Mouse (Mus musculus): ENCODE measurements at regions not wholly inside any gene's neighbourhood (a gene's known extent, or its start where the extent isn't known, plus 50 kb on each side); places are given as distances from the start of the nearest gene placed in this dataset.

DNA sequence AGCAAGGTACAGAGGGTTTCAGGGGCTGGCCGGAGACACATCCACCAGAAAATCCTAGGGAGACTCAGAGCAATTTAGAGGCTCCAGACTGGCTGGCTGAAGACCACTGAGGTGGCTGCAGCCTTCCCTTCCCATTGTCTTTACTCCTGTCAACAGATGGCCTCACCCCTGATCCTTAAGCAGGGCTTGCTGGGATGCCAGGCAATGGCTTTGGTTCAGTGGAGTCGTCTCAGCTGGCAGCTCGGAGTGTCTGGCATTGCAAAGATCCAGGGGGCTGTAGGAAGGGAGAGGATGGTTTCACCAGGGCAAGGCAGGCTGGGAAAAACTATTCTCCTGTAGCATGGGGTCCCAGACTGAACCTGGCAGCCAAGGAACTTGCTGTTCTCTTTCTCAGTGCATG, 395.8 kb downstream of the Tshz3 start:
- no peak for DNase-seq (ENCODE audit: low spot score in 2 of 2)

DNA sequence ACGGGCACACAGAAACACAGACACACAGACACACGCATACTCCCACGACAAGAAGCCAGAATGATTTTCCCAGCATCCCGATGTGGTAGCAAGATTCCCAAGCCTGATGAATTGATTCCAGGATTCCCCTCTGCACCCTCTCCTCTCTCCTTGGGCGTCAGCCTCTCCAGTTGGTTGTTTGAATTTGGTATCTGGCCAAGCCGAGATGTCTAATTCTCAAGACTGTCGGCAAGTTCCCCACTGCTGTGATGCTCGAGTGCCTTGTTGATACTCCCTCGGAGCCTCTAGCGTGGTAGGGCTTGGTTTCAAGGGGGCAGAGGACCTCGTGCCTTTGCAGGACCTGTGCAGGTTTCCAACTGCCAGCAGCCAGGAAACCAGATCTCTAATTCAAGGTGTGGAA, 397.9 kb downstream of the Tshz3 start:
- DNase-seq (ENCODE audit: low spot score in 2 of 2), result no peak

DNA sequence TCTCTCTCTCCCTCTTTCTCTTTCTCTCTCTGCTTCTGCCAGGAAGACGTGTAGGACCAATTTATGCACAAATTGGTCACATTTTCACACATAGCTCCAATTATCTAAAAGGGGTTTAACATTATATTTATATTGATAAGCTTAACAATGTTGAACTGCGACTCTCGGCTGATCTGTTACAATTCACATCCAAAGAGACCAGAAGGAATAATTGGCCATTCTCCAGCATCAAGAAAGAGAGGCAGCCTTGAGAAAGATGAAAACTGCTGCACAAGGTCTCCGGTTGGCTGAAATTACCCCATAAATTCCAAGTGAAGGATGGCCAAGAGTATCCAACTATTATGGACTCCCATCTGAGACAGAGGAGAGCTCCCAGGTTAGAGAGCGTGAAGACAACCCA, 398.4 kb downstream of the Tshz3 start:
- no peak for DNase-seq (ENCODE audit: low spot score in 2 of 2)

DNA sequence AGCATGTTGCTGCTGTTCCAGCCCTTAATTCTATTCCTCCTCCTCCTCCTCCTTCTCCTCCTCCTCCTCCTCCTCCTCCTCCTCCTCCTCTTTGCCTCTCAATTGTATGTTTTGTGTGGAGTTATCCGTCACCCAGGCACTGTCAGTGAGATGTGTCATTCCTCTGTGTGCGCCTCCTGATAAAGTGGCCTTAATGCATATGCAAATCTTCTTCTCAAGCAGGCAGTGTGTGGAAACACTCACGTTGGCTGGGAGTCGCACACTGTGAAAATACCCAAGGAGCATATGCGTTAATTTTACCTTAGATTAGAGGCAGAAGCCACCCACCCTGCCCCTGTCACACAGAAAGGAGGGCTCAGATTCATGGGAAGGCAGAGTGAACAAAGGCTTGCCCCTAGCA, 401.0 kb downstream of the Tshz3 start:
- no peak for DNase-seq (ENCODE audit: low spot score in 2 of 2)

DNA sequence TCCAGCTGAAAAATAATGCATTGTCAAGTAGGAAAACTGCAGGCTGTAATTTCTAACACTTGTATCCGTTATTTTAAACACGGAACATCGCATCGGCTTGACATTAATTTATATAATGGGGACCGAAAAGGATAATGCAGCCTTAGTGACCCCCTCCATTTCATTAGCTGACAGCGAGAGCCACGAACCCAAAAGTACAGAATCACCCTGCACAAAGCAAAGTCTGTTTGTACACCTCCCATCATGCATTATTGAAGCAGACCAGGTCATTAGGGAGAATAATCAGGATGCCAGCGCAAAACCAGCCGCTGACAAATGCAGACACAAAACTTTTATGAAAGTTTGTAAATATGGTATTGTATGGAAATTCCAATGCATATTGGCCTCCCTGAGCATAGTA, 406.8 kb downstream of the Tshz3 start:
- no peak for DNase-seq (ENCODE audit: low spot score in 2 of 2)

DNA sequence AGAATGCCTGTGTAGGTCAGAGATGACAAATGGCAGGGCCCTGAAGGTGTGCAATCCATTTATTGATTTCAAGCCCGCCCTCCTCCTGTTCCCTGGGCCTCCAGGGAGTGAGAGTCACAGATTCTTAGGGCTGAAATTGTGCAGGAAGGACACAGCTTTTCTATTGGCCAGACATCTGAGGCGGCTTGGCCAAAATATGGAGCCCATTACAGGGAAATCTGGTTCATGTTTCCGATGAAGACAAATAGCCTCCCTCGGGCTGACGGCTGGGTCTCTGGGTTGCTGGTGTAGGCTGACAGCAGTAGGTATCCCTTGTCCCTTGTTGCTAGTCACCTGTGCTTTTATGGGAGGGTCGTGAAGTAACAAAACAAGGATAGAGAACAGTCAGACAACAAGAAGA, 413.2 kb downstream of the Tshz3 start:
- DNase-seq (ENCODE audit: low spot score in 2 of 2), result no peak

DNA sequence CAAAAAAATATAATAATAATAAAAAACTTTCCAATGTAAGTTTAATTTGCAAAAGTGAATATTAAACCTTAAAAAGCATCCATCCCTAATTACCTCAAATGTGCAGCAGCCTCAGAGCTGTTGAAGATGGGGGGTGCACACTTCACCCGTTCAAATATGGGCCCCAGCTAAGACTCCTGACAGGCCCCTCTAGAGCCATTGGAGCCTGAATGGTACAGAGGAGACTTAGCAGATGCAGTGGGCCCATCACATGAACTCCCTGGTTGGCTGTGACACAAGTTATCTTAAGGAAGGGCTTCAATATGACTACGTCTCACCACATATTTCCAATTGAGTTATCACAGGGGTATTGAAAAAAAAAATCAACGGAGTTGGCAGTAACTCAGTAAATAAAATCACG, 422.9 kb downstream of the Tshz3 start:
- DNase-seq (ENCODE audit: low spot score in 2 of 2), result no peak

DNA sequence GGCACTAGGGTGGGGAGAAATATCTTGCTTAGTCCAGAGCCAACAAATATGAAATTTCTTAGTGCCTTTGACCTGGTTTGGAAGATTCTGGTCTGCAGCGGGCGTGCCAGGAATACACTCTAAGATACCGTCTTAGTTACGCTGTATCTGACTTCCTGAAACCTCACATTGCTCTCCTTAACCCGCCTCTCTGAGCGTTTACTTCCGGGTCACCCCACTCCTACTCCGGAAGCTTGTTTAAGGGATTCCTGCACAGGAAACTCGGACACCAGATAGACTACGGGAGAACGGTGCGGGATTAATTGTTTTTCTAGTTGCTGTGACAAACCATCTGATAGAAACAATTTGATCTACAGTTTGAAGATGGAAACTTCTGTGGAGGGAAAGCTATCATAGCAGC, 442.3 kb downstream of the Tshz3 start:
- no peak for DNase-seq (ENCODE audit: low spot score in 2 of 2)

DNA sequence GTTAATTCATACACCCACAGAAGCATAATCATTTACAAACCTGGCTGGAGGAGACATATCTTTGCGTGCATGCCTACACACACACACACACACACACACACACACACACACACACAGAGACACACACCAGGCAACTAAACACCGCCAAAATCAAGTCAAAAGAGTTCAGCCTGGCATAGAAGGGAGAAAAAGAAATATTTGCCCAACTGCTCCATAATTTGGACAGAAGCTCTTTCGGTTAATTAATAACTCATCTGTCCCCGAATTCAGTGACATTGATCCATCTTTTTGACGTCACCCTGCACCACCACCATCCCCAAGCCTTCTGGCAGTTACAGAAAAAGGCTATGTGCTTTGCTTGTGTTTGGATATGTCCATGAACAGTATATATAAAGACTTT, 444.9 kb downstream of the Tshz3 start:
- DNase-seq (ENCODE audit: low spot score in 2 of 2), result no peak

DNA sequence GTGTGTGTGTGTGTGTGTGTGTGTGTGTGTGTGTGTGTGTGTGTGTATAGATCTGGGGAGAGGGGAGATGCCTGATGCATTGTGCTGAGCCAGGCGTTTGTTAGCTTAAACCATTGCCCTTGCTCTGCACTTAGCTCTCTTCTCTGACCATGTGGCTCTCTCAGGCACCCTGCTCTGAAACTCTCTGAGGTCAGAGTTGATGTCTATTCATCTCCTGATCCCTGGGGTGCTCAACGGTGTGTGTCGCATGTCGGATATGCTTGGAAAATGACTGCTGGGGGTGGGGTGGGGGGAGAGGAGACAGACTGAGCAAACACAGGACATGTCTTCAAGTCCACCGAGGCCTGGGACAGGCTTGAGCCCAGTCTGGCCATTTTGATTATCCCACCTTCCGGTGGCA, 446.4 kb downstream of the Tshz3 start:
- DNase-seq (ENCODE audit: low spot score in 2 of 2), result no peak

DNA sequence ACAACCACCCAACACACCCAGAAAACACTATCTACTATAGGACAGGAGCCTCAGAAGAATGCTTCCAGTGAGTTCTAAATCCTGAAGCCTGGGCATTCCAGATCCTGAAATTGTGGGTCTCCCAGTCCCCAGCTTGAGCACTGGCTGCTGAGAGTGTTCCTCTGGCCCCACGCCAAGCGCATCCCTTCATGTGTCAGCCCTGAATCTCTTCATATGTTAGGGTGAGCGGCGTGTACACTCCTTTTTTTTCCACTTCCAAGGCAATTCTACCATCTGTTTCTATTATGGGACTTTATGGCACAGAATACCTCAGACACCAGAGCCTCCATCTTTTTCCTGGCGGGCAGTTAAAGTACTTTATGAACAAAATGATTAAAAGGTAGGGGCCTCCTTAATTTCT, 451.8 kb downstream of the Tshz3 start:
- no peak for DNase-seq (ENCODE audit: low spot score in 2 of 2)

DNA sequence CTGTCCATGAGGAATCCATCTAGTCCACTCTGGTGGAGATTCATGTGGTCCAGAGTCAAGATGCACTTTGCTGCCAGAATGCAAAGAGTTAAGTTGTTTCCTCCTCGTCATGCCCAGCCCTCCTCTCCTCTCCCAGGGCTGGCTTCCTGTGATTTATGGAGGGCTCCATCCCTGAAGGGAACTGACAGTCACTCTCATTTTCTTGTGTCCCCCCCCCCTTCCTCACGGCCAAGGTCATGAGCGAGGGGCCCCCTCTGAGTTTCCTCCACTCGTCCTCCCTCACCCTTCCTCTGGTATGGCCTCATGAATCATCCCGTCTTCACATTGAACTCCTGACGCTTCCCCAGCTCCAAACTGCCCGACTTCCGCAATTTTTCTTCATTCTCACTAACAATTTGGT, 461.9 kb downstream of the Tshz3 start:
- DNase-seq (ENCODE audit: low spot score in 2 of 2), result no peak

DNA sequence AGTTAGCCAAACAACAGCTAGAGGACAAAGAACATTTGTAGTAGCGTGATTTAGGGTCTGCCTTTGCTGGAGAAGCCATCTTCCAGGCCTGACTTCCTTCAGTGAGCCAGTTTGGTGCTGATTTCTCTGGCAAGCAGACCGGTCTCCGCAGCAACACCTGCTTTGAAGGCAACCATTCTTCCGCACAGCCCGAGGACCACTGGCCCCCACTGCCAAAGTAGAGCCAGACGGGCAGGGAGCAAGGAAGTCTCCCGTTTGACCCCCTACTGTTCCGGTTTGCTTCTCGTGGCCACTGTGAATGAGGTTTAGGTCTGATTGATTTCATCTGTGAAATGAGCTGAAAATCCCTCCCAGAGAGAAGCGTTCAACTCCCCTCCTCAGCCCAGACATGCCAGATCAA, 471.0 kb downstream of the Tshz3 start:
- DNase-seq (ENCODE audit: low spot score in 2 of 2), result no peak

DNA sequence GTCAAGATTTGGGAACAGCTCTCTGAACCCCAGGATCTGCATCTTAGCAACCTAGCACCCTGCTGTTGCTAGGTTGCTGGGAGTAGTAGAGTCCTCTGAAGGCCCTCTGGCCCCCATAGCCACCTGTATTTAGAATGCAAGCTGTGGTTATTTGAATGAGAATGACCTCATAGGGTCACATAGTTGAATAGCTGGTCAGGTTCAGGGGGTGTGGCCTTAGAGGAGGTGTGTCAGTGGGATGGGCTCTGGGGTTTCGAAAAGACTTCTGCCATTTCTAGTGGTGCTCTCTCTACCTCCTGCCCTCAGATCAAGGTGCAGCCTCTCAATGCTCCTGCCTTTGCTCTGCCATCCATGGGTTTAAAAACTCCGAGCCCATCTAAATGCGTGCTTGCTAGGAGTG, 477.8 kb downstream of the Tshz3 start:
- no peak for DNase-seq (ENCODE audit: low spot score in 2 of 2)

DNA sequence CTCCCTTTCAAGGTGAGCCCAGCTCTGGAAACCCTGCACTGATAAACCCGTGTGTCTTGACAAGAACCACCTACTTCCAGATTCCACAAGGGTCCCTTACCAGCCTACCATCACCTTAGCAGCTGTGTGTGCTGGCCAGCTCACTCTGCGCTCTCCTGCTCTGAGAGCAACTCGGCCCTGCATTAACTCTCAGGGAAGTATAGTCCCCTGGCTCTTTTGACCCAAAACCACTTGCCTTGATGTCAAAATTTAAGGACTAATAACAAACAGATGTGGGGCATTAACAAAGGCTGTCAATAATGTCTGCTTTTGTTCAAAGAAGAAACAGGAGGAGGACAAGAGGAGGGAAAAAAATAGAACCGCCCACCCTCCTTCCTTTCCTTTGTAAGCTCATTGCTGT, 480.3 kb downstream of the Tshz3 start:
- no peak for DNase-seq (ENCODE audit: low spot score in 2 of 2)

DNA sequence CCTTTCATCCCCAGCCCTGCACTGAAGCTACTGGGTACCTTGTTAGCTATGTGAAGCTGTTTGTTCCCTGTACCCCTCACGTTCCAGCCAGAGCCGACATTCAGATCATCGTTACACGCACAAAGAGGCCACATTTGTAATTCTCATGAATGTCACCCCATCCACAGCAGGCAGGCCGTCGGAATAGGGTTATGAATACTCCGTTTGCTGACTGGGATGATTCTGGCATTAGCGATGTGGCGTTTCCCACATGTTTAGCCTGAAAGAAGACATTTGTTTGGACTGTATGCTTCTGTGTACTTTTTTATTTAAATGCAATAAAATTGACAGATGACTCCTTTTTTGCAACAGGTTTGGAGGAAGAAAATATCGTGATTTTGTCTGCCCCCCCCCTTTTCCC, 482.0 kb downstream of the Tshz3 start:
- DNase-seq (ENCODE audit: low spot score in 2 of 2), result no peak

DNA sequence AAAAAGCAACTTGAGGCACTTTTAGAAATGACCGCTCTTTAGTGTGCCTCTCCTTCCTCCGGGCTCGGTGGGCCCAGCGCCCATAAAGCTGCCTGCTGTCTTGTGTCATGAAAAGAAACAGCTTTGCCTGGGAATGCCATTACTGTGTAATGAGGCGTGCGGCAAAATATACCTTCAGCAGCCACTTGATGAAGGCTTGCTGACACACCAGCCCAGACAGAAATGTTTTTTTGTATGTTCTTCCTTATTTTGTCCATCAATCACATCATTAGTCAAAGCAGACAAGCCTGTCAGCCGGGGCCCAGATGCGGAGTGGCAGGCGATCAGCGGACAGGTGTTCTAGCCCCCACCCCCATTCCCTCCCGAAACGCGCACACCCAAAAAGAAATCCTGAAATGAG, 482.5 kb downstream of the Tshz3 start:
- no peak for DNase-seq (ENCODE audit: low spot score in 2 of 2)

DNA sequence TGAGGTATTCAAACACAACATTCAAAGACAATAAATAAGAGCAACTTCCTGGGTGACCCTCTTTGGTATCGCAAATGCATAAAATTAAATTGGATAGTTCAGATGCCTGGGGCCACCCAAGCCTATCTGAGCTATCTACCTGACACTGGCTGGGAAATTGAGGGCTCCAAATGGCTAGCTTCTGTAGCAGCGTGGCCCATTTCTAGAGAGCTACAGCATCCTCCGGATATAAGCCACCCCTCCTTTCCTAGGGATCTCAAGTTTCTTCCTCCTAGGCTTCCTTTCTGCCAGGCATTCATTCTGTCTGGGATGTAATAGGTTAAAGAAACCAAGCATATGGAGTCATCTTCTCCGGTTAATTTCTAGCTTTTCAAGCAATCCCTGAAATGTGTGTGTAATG, 483.2 kb downstream of the Tshz3 start:
- DNase-seq (ENCODE audit: low spot score in 2 of 2), result no peak

DNA sequence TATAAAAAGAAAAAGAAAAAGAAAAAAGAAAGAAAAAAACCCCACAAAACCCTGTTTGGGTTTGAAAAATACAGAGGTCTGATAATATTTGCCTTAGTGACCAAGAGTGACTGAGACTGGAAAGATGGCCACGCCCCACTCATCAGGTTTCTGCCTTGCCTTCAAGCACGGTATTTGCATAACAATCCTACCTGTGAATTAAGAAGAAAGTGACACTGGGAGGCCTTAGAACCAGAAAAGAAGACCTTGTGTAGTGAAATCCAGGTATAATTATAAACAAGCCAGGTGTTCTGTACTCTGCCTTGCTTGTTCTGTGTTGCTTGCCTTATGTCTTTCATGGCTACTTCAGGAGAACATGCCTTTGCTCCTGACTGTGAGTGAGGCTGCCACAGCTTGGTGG, 494.6 kb downstream of the Tshz3 start:
- DNase-seq (ENCODE audit: low spot score in 2 of 2), result no peak

DNA sequence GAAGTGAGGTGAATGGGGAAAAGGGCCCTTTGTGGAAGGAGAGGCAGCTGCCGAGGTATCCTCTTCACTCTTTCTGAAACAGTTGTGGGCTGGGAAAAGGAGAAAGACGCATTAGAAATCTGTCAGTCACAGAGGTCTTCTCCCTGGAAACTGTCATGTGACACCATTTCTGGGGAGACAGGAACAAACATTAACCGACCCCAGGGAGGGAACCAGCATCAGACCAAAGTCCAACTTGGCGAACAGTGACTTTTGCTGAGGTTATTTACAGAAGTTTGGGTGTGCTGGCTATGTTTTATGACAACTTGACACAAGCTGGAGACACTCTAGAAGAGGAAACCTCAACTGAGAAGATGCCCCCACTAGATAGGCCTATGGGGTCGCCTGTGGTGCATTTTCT, 506.9 kb downstream of the Tshz3 start:
- DNase-seq (ENCODE audit: low spot score in 2 of 2), result no peak

DNA sequence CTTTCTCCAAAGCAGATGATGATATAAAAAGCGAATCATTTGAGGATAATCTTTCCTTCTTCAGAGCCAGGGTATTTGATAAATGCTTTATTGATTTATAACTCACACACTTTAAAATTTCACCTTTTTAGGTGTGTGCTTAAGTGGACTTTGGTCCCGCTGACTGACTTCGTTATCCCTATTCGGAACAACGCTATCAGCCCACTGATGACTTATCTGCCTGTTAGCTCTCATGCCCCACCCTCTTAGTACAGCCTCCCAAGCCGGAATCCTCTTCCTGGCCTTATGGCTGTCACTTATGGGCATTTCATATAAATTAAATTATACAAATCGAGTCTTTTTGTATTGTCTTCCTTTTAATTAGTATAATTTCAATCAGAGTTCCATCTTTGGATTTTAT, 510.4 kb downstream of the Tshz3 start:
- DNase-seq (ENCODE audit: low spot score in 2 of 2), result no peak

DNA sequence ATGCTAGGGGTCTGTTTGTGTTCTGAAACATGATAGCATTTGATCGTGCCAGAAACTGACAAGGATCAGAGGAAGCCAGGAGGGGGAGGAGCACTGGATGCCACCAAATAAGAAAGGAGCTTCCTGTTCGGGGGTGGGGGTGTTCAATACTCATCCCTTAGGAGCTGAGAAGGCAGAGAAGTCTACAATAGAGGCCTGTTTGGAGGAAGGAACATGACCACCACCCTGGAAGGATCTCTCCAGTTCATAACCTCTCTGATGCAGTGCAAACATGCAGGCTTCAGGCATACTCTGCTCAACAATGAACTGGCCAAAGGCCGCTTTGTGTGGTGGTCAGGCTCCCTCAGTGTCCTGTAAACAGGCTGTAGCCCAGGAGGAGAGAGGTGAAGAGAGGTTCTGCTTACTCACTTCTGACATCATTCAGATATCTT, 515.8 kb downstream of the Tshz3 start:
- no peak for DNase-seq (ENCODE audit: low spot score in 2 of 2)

DNA sequence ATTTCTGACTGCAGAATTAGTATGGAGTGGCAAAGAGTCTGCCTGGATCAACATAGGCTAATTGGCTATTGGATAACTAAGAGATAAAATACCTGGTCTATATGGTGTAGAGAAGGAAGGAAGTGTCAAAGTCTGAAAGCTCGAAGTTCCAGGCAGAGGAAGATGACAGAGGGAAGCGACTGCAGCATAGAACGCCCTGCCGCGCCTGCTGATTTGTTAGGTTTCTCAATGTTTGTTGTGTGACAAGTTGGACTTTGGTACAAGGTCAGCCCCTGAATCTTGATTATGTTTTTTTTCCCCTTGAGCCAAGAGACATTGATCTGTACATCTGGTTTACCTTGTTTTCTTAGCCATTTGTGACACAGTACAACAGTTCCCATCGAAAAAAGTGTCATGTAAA, 517.6 kb downstream of the Tshz3 start:
- no peak for DNase-seq (ENCODE audit: low spot score in 2 of 2)

DNA sequence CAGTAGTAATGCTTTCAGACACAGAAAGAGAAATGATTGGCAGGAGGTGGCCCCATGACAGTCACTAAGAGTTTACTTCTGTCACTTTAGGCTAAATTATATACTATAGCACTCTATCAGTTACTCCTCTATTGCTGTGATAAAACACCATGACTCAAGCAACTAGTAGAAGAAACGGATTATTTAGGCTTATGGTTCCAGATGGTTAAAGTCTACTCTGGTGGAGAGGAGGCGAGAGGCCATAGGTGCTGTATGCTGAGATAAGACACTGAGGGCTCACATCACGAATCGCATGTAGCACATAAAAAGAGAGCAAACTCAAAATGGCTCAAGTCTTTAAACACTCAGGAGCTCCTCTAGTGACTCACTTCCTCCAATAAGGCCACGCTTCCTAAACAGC, 522.6 kb downstream of the Tshz3 start:
- DNase-seq (ENCODE audit: low spot score in 2 of 2), result no peak

DNA sequence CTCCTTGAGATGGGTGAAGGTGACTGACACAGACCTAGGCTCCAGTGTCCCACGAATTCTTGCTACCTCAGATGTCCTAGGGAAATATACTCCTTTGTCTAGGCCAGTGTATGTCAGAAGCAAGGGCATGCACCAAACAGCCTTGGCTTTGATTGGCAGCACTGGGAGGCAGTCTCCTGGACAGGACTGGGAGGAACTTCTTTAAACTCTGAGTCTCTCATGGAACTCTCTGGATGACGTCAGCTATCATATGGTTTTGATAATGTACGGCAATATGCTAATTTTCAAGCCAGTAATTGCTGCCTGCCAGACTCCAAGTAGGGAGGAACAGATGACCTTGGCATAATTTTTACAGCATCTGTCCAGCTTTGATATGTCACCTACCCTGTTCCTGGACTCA, 528.5 kb downstream of the Tshz3 start:
- no peak for DNase-seq (ENCODE audit: low spot score in 2 of 2)
